Mouse (Mus musculus): Measurements from ENCODE around the gene Syt1.

The Syt1 gene

DNA sequence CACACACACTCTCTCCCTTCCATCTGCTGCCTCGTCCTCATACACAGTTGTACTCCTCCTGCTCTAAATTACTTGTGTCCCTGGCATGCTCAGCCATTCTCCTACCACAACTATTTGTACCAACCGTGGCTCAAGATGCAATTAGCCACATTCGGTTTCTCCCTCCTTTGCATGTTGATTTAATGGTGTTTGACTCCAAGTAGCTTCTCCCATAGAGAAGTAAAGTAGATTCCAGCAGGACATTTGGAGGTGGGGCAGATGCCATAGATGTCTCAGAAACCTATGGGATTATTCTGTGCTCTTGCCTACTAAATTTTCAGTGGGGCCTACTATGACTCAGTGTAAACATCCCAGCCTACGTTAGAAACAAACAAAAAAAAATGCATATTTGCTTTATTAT is 479.1 kb downstream of the Syt1 start:
- no peak for DNase-seq (ENCODE audit: inconsistent age in 2 of 2, low spot score in 1 of 2)

DNA sequence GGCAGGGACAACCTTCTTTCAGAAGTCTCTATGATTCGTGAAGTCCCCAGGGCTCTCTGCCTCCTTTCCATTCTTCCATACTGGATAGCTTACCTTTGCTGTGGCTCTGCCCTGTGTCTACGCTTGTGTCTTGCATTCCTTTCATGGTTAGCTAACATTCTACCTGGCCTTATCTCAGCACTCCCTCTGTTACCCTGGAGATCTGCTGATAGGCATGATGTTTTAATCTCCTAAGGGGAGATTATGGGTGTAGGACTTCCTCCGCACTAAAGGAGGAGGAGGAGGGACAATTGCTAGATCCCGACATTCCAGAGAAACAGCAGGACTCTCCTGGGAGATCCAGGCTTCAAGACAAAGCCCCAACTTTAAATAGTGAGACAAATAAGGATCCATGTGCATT is 479.7 kb downstream of the Syt1 start:
- no peak for DNase-seq (ENCODE audit: inconsistent age in 2 of 2, low spot score in 1 of 2)

DNA sequence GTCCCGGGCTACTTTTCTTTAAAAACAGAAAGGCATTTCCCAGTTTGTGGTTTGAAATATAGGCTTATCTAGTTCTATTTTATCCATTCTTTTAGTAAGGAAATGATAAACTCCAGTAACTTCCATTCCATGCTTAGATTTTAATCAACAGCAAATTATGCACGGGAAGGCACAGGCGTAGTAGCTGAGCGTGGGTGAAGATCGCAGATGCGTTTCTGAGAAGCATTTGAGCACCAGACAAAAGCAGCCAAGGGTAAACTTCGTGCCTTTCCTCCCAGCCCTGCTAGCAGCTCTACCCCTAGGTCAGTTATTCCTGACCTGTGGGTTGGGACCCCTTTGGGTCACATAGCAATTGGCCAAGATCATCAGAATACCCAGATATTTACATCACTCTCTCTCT is 482.4 kb downstream of the Syt1 start:
- no peak for DNase-seq (ENCODE audit: inconsistent age in 2 of 2, low spot score in 1 of 2)

DNA sequence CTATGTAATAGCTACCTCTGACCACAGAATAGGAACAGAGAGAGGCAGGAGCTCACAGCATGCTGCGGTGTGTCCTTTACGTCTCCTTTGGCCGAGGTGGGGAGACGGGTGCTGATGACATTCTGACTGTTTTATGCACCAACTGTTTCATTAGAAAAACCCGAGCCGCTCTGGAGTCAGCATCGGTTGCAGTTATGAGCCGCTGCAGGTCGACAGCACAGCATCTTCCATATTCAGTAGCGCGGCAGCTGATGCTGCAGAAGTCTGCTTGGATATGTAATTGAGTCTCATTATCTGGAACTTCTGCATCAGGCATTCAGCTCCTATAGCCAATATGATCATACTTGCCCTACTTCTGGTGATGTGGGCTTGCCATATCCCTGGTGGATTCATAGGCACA is 485.3 kb downstream of the Syt1 start:
- no peak for DNase-seq (ENCODE audit: inconsistent age in 2 of 2, low spot score in 1 of 2)

DNA sequence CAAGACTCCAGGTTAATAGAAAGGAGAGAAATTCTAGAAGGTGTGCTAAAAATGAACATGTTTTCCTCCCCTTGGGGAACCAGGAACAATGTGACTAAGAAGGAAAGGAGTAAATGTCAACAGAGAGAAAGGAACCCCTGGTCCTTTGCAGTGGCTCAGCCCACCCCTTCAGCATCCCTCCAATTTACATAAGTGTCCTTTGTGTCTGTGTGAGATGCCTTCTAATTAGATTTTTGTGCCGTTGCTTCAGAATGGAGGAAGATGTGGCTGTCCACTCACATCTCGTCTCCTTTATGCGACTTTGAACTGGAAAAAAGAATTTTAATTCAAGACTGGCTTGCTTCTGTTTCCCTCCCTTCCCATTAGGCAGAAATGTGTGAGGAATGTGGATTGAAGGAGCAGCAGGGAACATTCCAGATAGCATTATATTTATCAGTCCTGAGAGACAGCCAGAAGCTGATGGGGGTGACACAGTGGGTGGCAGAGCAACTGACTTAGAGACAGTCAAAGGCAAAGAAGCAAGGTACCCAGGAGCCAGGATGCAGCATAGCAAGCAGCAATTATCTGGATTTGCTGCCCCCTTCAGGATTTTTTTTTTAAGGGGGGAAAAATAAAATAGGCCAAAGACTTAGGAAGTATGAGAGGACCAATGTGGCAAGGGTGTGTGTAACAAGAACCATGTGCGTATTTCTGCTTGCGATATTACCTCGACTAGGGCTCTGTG is 486.3 kb downstream of the Syt1 start:
- DNase-seq (ENCODE audit: inconsistent age in 2 of 2, low spot score in 1 of 2): peak in 1 of 2 experiments; percentile 50

DNA sequence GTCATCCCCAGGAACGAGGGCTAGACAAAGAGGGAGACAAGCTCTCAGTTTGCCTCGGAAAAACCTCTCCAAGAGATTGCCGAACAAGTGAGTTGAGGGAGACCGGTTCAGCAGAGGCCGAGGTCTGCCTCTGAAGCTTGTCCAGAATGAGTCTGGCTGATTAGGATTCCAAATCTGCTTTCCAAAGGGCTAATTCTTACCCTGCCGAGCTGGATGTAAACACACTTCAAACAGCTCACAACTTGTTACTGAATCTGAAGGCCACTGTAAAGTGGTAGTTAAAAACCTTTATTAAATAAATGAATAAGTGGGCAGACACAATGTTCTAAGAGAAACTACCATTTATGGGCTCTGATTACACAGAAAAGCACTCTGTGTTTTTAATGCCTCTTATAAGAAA is 491.6 kb downstream of the Syt1 start:
- DNase-seq (ENCODE audit: inconsistent age in 2 of 2, low spot score in 1 of 2): no peak

DNA sequence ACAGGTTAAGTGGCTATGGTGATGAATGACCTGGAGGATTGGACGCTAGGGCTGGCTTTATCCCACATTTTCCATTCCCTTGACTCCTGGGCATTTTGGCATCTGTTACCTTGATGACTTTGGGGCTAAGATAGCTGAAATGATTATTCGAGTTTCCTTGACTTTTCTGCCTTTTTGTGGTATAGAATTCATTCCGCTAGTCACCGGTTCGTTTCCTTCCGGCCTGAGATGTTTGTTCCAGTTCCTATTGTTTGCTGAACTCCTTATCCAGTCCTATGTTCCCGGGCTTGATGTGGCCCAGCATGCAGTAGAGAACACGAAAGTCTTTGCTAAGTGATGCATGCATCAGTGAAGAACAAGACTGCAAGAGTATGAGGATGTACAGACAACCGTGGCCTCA is 493.7 kb downstream of the Syt1 start:
- DNase-seq (ENCODE audit: inconsistent age in 2 of 2, low spot score in 1 of 2): no peak

DNA sequence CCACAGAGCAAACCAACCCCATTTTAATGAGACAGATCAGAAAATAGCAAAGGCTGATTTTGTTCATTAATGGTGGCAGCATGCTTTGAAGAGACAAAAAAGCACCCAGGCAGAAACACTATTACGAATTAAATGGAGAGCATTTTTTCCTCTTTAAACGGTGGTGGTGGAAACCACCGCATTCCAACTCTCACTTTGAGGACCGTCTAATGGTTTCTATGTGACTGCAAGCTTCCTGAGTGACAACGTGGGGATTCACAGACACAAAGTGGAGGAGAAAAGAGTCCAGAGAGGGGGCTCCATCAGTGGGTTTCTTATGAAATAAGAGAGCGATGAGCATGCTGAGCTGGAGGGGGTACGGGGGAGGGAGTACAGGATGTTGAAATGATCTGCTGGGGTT is 496.1 kb downstream of the Syt1 start:
- DNase-seq (ENCODE audit: inconsistent age in 2 of 2, low spot score in 1 of 2): no peak

DNA sequence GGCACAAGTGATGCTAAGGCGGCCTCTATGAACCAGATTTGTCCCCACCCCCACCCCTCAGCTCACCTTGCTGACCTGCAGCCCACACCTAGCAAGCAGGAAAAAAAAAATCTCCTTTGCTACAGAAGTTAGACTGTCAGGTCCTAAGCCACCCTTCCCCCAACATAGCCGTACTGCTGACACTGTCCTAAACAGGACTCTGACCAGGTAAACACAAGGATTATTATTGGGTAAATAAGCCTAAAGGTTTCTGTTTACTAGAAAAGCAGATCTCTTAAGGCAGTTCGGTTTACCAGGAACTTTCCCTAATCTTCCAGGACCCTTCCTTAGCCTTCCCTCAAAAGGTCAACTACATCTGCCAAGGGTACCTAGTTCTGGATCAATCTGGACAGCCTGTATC is 501.2 kb downstream of the Syt1 start:
- no peak for DNase-seq (ENCODE audit: inconsistent age in 2 of 2, low spot score in 1 of 2)

DNA sequence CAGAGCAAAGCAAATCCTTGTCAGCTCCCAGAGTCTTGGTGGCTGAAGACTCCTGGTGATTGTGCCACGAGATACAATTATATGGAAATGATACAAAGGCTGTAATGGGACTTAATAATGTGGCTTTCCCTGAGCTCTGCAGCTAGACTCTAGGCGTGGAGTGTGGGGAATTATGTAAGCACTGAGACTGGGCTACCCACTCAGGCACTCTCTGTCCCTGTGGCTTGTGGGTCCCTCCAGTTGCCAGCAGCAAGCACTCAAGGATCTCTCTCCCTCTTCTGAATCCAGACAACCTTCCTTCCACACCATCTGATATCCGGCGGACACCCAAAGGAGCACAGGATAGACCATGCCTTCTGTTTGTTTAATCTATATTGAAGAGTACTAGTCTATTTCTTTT is 503.9 kb downstream of the Syt1 start:
- no peak for DNase-seq (ENCODE audit: inconsistent age in 2 of 2, low spot score in 1 of 2)

DNA sequence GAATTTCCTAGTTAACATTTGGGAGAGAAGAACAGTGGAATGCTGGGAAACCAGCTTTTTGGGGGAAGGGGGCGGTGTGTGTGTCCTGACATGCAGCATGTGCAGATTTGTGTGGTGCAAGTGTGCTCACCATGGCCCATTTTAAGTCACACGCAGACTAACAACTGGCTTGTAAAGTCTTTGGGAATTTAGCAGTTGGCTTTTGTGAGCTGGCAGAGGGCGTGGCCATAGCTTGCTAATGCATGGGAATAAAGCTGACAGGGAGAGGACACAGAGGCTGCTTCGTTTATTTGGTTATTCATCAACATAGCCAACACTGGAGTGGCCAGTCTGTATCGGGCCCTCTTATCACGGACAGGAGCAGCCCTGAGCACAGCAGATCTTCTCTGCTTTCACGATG is 505.9 kb downstream of the Syt1 start:
- DNase-seq (ENCODE audit: inconsistent age in 2 of 2, low spot score in 1 of 2): no peak

DNA sequence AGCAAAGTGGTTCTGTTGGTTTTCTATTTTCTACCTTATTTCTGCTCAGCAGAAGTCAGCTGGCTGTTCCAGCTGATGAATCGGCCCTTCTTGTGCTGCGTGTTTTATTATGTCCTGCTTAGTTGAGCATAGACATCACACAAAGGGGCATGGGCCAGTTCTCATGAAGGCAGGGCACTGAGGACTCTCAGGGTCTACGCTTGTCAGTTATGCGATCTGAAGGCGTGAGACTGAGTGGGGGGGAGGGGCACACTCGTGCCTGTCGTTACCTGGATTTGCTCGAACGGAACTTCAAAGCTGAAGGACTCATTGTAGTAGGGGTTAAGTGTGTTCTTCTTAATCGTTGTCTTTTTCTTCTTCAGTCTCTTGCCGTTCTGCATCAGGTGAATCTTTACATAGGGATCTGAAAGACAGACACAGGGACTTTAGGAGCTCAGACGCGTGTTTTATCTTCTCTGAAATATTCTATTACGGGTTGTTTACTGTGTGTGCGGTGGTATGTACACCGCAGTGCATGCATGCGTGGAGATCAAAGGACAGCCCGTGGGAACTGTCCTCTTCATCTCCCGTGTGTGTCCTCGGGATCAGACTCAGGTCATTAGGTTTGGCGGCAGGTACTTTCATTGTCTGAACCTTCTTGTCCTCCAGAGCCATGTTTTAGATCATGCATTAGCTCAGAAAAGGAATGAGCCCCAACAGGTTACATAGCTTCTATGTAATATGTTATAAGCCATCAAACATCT is 506.5 kb downstream of the Syt1 start:
- no peak for DNase-seq (ENCODE audit: inconsistent age in 2 of 2, low spot score in 1 of 2)

DNA sequence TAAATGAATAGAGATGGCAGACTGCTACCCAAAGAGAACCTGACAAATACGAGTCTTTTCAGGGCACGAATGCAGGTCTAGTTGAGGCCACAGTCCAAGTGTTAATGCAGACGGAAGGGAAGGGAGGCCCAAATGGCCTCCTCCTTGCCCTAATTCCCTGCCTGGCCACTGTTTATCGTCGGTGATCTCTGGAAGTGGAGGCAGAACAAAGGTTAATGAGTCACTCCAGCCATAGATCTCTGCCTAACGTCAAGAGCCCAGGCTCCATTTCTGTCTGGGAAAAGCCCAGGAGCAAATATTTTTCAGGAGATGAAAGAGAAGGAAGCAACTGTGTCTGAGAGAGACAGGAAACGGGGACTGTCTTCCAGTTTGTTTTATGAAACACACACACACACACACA is 520.6 kb downstream of the Syt1 start:
- DNase-seq (ENCODE audit: inconsistent age in 2 of 2, low spot score in 1 of 2): peak; percentile 16 to 56

DNA sequence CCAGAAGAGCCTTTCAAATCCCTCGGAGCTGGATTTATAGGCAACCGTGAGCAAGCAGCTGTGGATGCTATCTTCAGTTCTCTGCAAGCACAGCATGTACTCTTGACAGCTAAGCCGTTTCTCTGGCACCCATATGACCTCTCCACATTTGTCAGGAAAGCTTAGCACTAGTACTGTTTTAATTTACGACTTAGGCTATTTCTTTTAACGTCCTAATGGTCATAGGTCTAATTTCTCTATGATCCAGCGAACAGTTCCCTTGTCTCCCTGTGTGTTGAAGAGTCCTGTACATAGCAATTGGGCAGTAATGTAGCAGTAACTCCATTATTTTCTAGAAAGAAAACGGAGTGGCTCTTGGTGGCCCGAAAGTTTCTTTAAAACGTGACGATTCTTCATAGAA is 526.8 kb downstream of the Syt1 start:
- DNase-seq (ENCODE audit: inconsistent age in 2 of 2, low spot score in 1 of 2): no peak

DNA sequence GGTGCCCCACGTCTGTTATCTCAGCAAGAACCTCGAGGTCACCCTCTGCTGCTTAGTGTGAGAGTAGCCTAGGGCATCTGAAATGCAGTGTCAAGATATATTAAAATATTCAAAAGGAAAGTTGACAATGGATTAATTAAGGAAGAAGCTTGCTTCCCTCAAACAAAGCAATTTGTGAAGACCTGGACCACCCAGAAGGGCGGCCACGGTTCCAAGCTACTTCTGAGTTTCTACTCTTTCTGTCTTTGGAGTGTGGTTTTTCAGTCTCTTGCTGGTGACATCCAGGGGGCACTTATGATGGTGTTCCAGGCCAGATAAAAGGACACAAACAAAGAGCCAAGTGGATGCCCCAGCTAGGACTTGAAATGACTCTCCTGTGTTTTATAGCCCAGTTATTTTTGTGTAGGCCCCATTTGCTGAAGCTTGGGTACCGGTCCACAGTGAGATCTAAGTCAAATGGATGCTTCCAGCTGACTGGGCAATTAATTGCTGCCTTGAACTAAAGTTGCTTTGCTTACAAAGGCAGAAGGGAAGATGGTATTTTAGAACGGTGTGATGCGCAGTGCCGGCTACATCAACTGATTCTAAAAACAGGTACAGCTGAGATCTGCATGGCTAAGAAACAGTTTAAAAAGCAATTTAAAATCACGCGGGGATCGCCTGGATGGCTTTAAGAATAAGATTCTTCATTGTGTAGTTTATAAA is 530.5 kb downstream of the Syt1 start:
- DNase-seq (ENCODE audit: inconsistent age in 2 of 2, low spot score in 1 of 2): no peak

DNA sequence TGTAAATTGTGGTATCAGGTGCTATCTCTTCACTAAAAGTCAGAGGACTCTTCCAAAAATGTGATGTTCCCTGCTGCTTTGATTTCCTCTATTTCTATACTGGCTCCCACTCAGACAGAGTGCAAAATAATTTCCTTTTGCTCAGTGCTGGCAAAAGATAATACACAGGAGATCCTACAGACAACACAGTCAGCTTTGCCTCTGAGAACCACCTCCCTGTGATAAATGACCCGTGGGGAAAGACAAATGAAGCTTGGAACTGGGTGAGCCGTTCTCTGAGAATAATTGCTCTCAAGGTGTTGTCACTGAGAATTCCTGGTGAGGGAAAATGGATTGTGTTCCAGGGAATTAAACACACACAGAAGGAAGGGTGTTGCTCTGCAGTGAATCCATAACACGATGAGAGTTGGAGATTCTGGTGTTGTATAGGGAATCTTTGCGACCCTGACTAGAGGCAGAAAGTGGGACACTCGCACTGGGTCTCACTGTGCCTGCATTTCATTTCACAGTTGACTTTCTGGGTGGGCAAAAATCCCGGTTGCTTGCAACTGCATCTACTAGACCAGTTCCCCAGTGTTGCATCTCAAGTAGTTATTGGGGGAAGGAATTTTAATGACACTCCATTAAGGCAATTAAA is 540.3 kb downstream of the Syt1 start:
- no peak for DNase-seq (ENCODE audit: inconsistent age in 2 of 2, low spot score in 1 of 2)

DNA sequence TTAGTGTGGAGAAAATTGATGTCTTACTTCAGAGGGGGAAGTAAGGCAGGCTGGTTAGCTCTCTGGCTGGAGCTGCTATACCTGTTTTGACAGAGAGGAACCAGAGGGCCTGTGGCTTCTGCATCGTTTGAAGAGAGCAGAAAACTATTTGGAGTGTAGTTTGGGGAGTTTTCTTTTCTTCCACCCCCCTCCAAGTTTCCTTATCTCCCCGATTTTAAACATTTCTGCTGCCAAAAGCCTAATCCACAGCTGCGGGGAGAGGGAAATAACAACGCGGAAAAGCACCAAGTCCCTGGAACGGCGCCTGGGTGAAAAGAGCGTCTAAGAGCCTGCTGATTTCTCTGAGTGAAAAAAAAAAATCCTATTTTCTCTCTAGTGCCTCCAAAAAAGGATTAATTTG is 544.2 kb downstream of the Syt1 start:
- no peak for DNase-seq (ENCODE audit: inconsistent age in 2 of 2, low spot score in 1 of 2)

DNA sequence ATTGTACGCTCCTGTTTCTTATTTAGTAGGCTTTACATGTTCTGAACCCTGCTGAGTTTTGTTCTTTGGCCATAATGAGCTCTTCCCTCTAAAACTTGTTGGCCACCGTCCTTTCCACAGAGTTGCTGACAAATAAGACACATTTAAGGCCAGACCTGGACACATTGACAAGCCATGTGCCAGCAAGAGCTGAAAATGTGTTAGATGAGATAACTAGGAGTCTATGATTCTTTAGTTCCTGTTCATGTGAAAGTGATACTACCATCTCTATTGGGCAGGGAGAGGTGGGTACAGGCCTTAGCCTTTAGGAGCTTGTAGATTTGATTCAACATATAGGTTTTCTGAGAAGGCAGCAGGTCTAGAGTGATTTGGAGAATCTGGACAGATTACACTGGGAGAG is 548.9 kb downstream of the Syt1 start:
- DNase-seq (ENCODE audit: inconsistent age in 2 of 2, low spot score in 1 of 2): no peak

DNA sequence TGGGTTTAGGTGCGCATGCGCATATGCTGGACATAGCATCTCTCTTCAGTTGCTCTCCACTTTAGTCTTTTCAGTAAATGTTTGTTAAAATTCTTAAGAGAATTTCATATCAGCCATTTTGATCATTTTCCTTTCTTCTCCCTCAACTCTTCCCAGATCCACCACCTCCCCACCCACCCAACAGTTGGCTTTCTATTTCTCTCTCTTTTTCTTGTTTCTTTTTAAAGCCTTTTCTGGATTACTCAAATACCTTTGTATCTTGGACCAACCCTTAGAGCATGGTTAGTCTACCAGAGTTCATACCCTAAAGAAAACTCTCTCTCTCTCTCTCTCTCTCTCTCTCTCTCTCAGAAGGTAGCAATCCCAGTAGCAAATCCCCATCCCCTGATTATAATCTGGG is 553.7 kb downstream of the Syt1 start:
- no peak for DNase-seq (ENCODE audit: inconsistent age in 2 of 2, low spot score in 1 of 2)

DNA sequence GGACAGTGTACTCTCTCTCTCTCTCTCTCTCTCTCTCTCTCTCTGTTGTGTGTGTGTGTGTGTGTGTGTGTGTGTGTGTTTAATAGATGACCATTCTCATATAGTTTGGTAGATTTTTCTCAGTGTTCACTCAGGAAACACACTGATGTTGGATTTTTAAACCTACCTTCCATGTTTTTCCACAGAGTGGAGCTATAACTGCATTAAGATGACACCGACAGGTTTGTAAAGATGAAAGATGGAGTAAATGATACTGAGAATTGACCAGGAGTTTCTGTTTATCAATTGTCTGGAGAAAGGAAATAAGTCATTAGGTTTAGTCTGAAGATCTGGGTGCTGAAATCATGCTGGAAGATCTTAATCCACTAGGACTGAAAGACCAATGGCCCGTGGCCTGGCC is 554.9 kb downstream of the Syt1 start:
- DNase-seq (ENCODE audit: inconsistent age in 2 of 2, low spot score in 1 of 2): no peak

DNA sequence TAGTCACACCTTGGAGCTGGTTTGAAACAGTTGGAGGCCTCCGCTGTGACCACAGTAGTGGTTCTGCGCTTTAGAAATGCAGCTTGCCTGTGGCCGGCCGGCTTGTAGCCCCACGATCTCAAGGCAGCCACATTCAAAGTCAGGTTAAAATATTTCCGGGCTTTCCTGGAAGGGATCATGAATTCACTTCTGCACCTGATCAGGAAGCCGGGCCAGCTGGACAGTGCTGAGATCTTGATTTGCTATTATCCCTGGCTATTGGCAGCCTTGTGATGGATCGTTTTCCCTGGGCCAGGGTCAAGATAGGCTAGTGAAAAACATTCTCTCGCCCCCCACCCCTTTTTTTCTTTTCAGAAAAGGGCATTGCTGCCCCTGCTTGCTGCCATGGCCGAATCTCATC is 555.6 kb downstream of the Syt1 start:
- no peak for DNase-seq (ENCODE audit: inconsistent age in 2 of 2, low spot score in 1 of 2)

DNA sequence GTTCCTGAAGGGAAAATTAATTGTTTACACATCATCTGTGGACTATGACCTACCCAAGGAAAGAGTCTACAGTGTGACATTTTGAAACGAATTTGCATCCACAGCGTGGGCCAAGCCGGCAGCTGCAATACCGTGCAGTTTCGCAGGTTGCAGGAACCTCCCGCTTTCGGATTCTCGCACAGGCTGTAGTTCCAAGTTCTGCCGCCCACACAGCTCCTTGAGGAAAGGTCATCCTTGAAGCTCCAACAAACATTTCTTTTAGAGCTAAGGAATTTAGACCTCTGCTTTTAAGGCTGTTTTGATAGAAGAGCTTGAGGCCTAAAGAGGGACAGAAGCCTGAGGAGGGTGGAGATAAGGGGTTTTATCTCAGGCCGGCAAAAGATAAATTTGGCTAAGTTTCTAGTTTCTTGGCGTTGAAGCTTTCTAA is 556.1 kb downstream of the Syt1 start:
- peak in 1 of 2 experiments; percentile 35 for DNase-seq (ENCODE audit: inconsistent age in 2 of 2, low spot score in 1 of 2)
